Mouse (Mus musculus) heart, postnatal 25 days (tissue): Measurements from ENCODE around the gene Olfr1442. TPM values are rescaled to one million over a fixed set of nuclear protein-coding genes. Genes with fewer than 3 reads are reported as not detected.

Experiments
- DNase-seq: peaks from one replicate; pipeline ENCODE4 v3.0.0; 2022; ENCODE audit warnings: low spot score
- intact Hi-C: fragments of 180-260 bp; cut with DNase I; formaldehyde crosslinking; loops from one replicate; pipeline ENCODE4 v1.15.1; 2025
- total RNA-seq, 2 experiments: library from RNA; stranded (reverse); gene quantifications; 2 replicates each; pipeline ENCODE4 v1.2.3; 2021

The Olfr1442 gene
- total RNA-seq, 2 experiments from 2014 or later, result not detected

DNA sequence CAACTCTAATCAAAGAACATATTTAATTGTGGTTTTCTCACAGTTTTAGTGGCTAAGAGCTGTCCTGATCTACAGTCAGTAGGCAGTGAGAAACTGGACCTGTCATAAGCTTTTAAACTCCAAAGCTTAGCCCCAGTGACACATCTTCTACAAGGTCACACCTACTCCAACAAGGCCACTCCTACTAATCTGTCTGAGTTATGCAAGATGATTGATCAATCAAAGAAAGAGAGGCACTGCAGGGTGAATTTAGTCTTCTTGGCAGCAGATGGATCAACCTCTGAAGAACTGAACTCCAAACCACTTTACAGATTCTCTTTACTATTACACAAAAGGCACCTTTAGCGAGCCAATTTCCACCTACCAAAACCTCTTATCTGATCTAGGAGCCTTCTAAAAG lies 55.6 kb downstream of the Olfr1442 start:
- intact Hi-C loops, result no loop called here

More for the DNA sequence above, 55.6 kb downstream of the Olfr1442 start:
- no peak for DNase-seq

Other genes with a start within 250 kb of the Olfr1442 start
- gene Pfpl, start 242.5 kb upstream of the Olfr1442 start, total RNA-seq, result not detected
- 1 to 10 TPM; 7.4 to 8.3 TPM for gene Mpeg1, start 209.7 kb upstream of the Olfr1442 start, total RNA-seq
- 1 to 10 TPM; 6.8 to 8.1 TPM for gene Dtx4, start 169.0 kb upstream of the Olfr1442 start, total RNA-seq
- 1 to 10 TPM; 5.6 to 6.1 TPM for gene Fam111a, start 124.7 kb upstream of the Olfr1442 start, total RNA-seq
- not detected for gene Gm4952, start 70.5 kb upstream of the Olfr1442 start, total RNA-seq
- not detected for gene Glyat, start 37.1 kb upstream of the Olfr1442 start, total RNA-seq
- not detected for gene Olfr1443, start 7.7 kb downstream of the Olfr1442 start, total RNA-seq
- gene Keg1, start 25.3 kb downstream of the Olfr1442 start, total RNA-seq, result not detected
- 1 to 10 TPM; 2.0 to 2.4 TPM for gene Cntf, start 95.2 kb downstream of the Olfr1442 start, total RNA-seq
- gene Zfp91, start 125.7 kb downstream of the Olfr1442 start, total RNA-seq, result 10 to 100 TPM; 76.2 to 77.0 TPM
- 1 to 10 TPM in 1 of 2 experiments, under 1 TPM in 1; 0.88 to 1.1 TPM for gene Lpxn, start 125.8 kb downstream of the Olfr1442 start, total RNA-seq
- gene Gm5244, start 176.2 kb downstream of the Olfr1442 start, total RNA-seq, result not detected
- gene Olfr1444, start 186.8 kb downstream of the Olfr1442 start, total RNA-seq, result not detected
- not detected for gene Olfr1445, start 213.4 kb downstream of the Olfr1442 start, total RNA-seq
- gene Olfr1446, start 223.1 kb downstream of the Olfr1442 start, total RNA-seq, result not detected
- not detected for gene Olfr1447, start 233.3 kb downstream of the Olfr1442 start, total RNA-seq